Mouse (Mus musculus): ENCODE data around the gene Sec14l5.

The Sec14l5 gene

DNA sequence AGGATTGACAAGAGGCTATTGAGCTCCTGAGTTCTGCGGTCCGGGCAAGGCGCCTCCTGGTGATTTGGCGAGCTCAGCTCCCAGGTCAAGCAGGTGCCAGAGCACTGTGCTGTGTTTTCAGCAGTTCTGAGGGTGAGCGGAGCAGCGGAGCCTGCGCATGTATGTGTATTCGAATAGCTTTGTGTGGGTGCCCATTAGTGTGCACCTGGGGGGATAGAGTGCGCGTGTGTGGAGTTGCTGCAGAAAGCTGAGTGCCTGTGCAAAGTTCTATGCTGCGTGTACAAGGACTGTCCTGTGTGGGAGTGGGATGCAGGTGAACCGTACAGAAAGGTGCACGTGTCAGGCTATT is at the start of gene Sec14l5:
Gene Sec14l5 (plus strand): TSS at position 73 of the 349 bp plus-strand sequence.
- no peak for DNase-seq (ENCODE audit: low read depth, low spot score)

DNA sequence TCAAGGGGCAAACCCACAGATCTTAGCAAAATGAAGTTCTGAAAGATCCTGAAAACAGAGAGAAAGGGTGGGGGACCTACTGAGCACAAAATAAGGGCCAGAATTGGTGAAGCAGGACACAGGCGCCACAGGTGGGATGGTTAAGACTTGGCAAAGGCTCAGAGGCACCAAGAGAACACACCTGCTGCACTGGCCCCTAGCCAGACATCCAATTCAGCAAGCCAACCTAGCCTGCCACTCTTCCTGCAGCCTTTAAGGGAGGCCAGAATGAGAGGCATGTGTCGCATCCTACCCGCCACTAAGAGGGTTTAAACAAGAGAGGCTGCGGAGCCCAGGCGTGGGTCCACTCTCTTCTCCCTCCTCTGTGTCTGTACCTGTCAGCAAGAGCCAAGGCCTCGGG is 45.9 kb upstream of the Sec14l5 start:
- no peak for DNase-seq (ENCODE audit: low read depth, low spot score)

- DNase-seq (ENCODE audit: low read depth, low spot score) = no peak
These were observed 37.0 kb upstream of the Sec14l5 start for GRCm38 (mm10) chr16:5109877-5110276.

DNA sequence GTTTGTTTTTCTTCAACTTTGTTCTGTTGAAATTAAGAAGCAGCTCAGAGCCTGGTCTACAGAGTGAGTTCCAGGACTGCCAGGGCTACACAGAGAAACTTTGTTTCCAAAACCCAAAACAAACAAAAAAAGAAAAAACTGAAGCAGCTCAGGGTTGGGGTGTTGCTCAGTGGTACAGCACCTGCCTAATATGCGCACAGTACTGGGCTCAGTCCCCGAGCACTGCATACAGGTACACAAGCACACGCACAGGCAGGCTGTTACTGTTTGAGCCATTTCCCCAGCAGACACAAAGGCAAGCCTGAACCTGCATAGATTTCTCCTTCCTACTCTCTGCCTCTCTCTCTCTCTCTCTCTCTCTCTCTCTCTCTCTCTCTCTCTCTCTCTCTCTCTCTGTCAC is 35.9 kb upstream of the Sec14l5 start:
- DNase-seq (ENCODE audit: low read depth, low spot score) = no peak

DNA sequence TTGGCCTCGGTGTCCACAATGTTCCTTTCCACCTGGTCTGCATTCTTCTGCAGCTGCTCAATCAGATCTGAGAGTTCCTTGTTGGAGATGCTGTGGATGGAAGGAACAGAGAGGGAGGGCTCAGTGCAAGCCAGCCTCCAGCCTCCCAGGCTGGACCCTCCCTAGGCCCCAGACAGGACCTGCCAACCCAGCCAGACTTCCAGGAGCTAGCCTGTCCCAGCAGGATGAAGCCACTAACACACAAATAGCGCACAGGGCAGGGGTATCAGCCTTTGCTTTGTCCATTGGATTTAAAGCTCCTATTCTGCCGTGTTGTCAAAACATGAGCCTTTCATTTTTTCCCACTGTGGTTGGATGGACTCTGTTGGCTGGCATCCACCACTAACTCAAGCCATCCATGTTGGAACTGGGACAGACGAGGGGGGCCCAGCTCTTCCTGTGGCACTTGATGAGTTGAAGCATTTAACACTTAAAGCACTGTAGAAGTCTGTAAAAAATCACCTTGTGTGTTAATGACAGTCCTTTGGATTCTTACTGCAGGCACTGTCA is 33.8 kb upstream of the Sec14l5 start:
- no peak for DNase-seq (ENCODE audit: low read depth, low spot score)

- DNase-seq (ENCODE audit: low read depth, low spot score) = no peak
These were observed 33.3 kb upstream of the Sec14l5 start for GRCm38 (mm10) chr16:5113582-5113981.

GRCm38 (mm10) chr16:5119385-5119784 is 27.5 kb upstream of the Sec14l5 start:
- no peak for DNase-seq (ENCODE audit: low read depth, low spot score)

- DNase-seq (ENCODE audit: low read depth, low spot score) = no peak
These were observed 27.1 kb upstream of the Sec14l5 start for GRCm38 (mm10) chr16:5119845-5120244.

- DNase-seq (ENCODE audit: low read depth, low spot score) = no peak
These were observed 23.4 kb upstream of the Sec14l5 start for GRCm38 (mm10) chr16:5123476-5123875.

DNA sequence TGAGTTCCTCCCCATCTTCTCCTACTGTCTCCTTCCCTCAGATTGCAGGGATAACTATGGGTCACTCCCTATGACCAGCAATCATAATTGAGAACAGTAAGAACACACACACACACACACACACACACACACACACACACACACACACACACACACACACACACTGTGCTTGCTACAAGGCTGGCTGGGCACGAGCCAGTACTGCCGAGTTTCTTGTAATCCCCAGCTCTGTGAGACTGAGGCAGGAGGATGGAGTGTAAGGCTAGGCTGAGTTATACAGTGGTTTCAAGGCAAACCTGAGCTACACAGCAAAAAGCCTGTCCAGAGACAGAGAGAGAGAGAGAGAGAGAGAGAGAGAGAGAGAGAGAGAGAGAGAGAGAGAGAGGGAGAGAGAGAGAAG is 16.7 kb upstream of the Sec14l5 start:
- DNase-seq (ENCODE audit: low read depth, low spot score) = no peak

DNA sequence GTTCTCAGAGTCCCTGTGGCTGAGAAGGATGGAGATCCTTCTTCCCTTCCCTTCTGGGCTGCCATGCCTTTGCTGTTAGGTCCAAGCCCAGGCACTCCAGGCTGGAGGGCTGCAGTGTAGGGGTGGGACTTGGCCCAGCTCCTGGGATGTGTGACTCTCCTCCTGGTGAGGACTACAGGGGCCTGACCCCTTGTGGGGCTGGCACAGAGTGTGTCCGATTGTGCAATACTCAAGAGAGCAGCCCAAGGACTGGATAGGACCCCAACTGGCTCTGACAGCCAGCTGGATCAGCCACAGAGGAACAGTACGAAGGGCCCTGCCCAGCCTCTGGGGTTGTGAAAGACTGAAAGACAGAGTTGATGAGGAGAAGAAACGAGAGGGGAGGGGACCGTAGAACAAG is 16.1 kb upstream of the Sec14l5 start:
- DNase-seq (ENCODE audit: low read depth, low spot score) = no peak

GRCm38 (mm10) chr16:5131251-5131922 is 15.5 kb upstream of the Sec14l5 start:
- DNase-seq (ENCODE audit: low read depth, low spot score) = no peak

GRCm38 (mm10) chr16:5132401-5132801 is 14.5 kb upstream of the Sec14l5 start, which contains the start of gene Ppl:
Gene Ppl (minus strand): TSS chr16:5132421.
- peak; percentile 2 for DNase-seq (ENCODE audit: low read depth, low spot score)

DNA sequence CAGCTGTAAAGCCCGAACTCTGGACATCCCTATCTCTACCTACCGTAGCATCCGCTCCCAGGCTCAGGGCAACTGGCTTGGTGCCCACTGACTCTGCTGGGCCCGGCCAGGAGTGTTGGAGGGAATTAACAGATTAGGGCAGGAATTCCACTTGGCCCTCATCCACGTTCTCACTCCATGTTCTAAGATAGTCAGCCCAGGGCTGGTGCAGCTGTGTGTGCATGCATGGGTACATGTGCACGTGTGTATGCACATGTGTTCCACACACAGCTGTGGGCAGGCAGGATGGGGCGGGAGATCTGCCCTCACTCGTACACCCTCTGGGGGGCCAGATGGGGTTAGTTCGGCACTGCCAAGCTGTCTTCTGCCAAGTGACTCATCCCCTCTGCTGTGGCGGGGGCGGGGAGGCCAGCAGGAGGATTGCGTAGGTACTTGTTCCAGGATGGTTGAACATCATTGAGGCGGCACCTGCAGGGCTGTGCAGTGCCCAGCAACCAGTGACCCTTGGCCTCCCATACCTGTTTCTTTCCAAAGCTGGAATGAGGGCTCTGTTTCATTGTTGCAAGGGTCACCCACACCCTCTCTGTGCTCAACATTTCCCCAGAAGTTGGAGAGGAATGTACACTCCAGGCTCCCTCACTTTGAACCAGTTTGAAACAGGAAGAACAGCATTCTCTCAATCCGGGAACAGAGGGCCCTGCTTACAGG is 12.1 kb upstream of the Sec14l5 start:
- DNase-seq (ENCODE audit: low read depth, low spot score) = no peak

DNA sequence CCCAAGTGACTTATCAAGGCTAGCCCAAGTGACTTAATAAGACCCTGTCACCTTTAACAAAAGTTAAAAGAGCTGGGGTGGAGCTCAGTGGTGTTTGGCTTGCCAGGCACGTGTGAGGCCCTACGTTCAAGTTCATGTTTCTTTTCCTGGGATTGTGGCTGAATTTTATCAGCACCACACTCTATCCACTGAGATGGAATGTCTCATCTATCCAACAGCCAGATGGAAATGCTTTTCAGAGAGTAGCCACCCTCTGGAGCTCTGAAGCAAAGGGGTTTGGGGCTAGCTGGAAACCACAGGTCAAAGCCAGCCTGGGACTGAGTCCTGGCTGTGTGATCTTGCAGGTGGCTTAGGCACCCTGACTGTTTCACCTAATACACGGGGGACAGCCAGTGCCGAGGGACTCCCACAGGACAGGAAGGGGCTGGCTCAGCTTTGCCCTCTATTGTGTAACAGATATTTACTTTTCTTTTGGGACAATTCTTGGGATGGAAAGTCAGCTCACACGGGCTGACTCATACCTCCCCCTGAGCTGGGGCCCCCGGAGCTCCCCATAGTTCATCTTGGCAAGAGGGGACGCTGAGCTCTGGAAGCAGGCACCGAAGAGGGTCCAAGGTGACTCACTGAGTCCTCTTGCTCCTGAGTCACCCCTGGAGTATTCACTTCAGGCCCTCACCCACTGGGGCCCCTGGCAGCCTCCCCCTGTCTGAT is 11.2 kb upstream of the Sec14l5 start:
- DNase-seq (ENCODE audit: low read depth, low spot score) = no peak

GRCm38 (mm10) chr16:5136505-5136904 is 10.4 kb upstream of the Sec14l5 start:
- no peak for DNase-seq (ENCODE audit: low read depth, low spot score)

GRCm38 (mm10) chr16:5137006-5137540 is 9.8 kb upstream of the Sec14l5 start:
- DNase-seq (ENCODE audit: low read depth, low spot score) = no peak

DNA sequence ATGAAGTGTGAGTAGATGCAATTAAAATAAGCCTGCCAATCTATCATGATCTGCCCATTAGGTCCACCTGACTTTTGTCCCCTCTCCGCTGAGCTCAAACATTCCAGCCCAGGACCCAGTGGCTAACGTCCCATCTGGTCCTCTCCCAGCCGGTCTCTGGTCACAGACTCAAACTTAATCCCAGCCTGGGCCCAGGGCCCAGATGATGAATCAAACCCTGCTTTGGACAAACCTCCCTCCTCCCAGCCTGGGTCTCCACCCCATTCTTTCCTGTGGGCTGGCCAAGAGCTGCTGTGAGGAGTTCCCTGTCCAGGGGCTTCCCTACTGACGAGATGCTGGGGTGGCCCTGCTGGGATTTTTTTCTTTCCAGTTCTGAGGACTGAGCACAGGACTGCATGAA is 7.2 kb upstream of the Sec14l5 start:
- no peak for DNase-seq (ENCODE audit: low read depth, low spot score)

GRCm38 (mm10) chr16:5145570-5145969 is 1.3 kb upstream of the Sec14l5 start:
- peak; percentile 79 for DNase-seq (ENCODE audit: low read depth, low spot score)

DNA sequence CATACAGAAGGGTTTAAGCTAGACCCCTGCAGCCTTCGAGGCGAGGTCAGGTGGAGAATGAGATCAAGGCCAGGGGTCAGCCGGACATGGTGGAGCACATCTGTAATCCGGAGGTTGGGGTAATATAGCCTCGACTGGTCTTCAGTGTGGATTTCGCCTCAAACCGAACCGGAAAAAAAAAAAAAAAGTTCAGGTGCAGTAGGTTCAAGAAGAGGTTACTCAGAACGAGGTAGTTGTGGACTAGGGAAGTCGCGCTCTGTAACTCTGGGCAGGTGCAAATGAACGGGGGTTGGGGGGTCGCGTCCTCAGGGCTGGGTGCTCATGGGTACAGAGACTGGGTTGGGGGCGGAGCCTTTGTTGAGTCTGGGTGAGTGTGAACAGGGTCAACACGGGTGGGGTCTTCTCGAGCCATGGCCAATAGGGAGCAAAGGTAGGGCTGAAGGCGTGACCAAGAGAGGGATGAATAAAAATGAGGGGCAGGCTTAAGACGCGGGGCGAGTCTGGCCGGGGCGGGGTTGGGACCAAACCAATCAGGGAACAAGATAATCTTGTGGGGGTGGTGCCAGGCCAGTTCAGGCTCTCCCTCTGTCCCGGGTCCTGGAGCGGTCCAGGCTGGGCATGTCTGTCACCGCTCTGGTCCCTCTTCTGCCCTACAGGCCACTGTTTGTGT is 407 bp upstream of the Sec14l5 start:
- DNase-seq (ENCODE audit: low read depth, low spot score) = peak; percentile 5

DNA sequence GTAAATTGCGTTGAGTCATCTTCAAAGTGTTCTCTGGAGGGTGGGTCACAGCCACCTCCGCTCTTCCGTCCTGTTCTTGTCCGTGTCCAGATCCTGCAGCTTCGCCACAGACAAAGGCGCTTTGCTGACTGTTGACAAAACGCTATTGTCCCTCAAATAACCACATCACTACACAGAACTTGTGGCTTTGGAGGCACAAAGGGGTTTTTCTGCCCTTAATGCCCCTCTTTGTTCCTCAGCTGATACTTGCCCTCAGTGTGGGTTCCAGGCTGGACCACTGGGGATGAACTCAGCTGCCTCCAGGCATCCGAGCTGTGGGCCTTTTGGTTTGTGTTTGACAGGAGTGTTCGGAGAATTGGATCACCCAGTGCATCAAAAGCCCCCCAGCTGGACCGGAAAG is 3.6 kb downstream of the Sec14l5 start:
- no peak for DNase-seq (ENCODE audit: low read depth, low spot score)

Data from CD4-positive, CD25-positive, alpha-beta regulatory T cell, adult 2 months (primary cell).